In the genomic region with DNA sequence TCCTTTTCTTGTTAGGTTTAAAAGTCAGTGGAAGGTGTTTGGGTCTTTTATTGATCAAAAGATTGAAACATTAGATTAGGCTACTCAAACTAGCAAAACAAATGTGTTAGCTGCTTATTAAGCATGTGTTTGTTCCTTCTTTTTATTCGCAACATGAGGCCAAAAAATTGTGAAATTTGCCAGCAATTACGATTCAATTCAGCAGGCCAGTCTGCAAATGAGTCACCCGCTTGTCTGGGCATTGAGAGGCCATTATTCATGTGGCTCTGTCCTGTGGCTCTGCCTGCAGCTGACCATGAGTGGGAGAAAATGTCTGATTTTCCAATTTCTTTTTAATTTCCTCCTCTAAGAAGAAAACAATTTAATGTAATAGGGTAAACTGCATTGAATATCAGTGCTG, we compare ENCODE assay signal across 35 mouse cellular contexts. TPM values are rescaled to one million over a fixed set of nuclear protein-coding genes. Genes with fewer than 3 reads are reported as not detected.
DNase-seq lines count a peak whose midpoint lies in the region; ATAC-seq and TF ChIP-seq lines count a peak whose summit lies in the region.
"Had no signal": no experiment of that assay in that cellular context is flagged by ENCODE, and none has a peak within 500 bp of the region (broad histone marks: within the 10 kb centered on the region; RNA-seq: fewer than 3 reads in every experiment).

No protein-coding gene starts in this region.

- no peak overlapping the region for H3K4me3 ChIP-seq in C2C12 (ENCODE audit: insufficient read depth, poor library complexity, severe bottlenecking)
- H3K4me3 ChIP-seq in forebrain, postnatal 0 days (ENCODE audit: low read depth, low read length): no peak overlapping the region
- H3K4me3 ChIP-seq: embryonic facial prominence, embryonic 15.5 days; forebrain, embryonic 15.5 days; heart, embryonic 13.5 days; hindbrain, embryonic 12.5 days; midbrain, embryonic 13.5 days had no signal

- no peaks in the 10 kb centered on the region for H3K36me3 ChIP-seq in C2C12 (ENCODE audit: control insufficient read depth, insufficient read depth)
- no peaks in the 10 kb centered on the region for H3K36me3 ChIP-seq in forebrain, postnatal 0 days (ENCODE audit: insufficient read depth)
- H3K36me3 ChIP-seq: embryonic facial prominence, embryonic 15.5 days; forebrain, embryonic 15.5 days; heart, embryonic 13.5 days; hindbrain, embryonic 12.5 days; midbrain, embryonic 13.5 days had no signal

- no peaks in the 10 kb centered on the region for H3K79me3 ChIP-seq in C2C12 (ENCODE audit: low read depth)

- no peaks in the 10 kb centered on the region for H3K27me3 ChIP-seq in C2C12 (ENCODE audit: control insufficient read depth, insufficient read depth, insufficient read length)
- H3K27me3 ChIP-seq in forebrain, postnatal 0 days (ENCODE audit: insufficient read depth, low read length): no peaks in the 10 kb centered on the region
- H3K27me3 ChIP-seq: embryonic facial prominence, embryonic 15.5 days; forebrain, embryonic 15.5 days; heart, embryonic 13.5 days; hindbrain, embryonic 12.5 days; midbrain, embryonic 13.5 days had no signal

- no peaks in the 10 kb centered on the region for H3K4me1 ChIP-seq in forebrain, postnatal 0 days (ENCODE audit: insufficient read depth)
- H3K4me1 ChIP-seq: embryonic facial prominence, embryonic 15.5 days; forebrain, embryonic 15.5 days; heart, embryonic 13.5 days; hindbrain, embryonic 12.5 days; midbrain, embryonic 13.5 days had no signal

- no peak overlapping the region for H3K4me2 ChIP-seq in forebrain, postnatal 0 days (ENCODE audit: low read depth)
- H3K4me2 ChIP-seq: embryonic facial prominence, embryonic 15.5 days; forebrain, embryonic 15.5 days; heart, embryonic 13.5 days; hindbrain, embryonic 12.5 days; midbrain, embryonic 13.5 days had no signal

- no peak overlapping the region for H3ac ChIP-seq in C2C12 (ENCODE audit: control insufficient read depth, insufficient read length, low read depth)

- peak; percentile 57 for DNase-seq in adrenal gland, adult 2 months
- no peak for DNase-seq in adrenal gland, adult 18-20 months (ENCODE audit: low spot score in 2 of 2)
- DNase-seq in adrenal gland, adult 8-10 months: peak; percentile 26
- peak; percentile 40 for DNase-seq in fibroblast of lung, adult 2 months (ENCODE audit: low read depth)
- DNase-seq in testis, postnatal 14 days (ENCODE audit: low spot score): no peak
- no peak for DNase-seq in ovary, adult 18-20 months (ENCODE audit: low spot score)
- no peak for DNase-seq in forebrain, postnatal 0 days
- DNase-seq: cerebellum, adult 8-10 months; cerebellum, postnatal 36 days; gastrocnemius, postnatal 10 days; heart, adult 11 months; kidney, adult 8-10 months; kidney, postnatal 10 days; liver, postnatal 0 days; lung, postnatal 10 days; thymus, adult 18-20 months; thymus, postnatal 36 days had no signal

- no peak overlapping the region for H3K27ac ChIP-seq in forebrain, postnatal 0 days (ENCODE audit: low read depth, low read length)
- H3K27ac ChIP-seq: embryonic facial prominence, embryonic 15.5 days; forebrain, embryonic 15.5 days; heart, embryonic 13.5 days; hindbrain, embryonic 12.5 days; midbrain, embryonic 13.5 days had no signal

- no peaks in the 10 kb centered on the region for H3K9me3 ChIP-seq in forebrain, postnatal 0 days (ENCODE audit: low read length)
- H3K9me3 ChIP-seq: embryonic facial prominence, embryonic 15.5 days; forebrain, embryonic 15.5 days; heart, embryonic 13.5 days; hindbrain, embryonic 12.5 days; midbrain, embryonic 13.5 days had no signal

- WGBS in forebrain, postnatal 0 days: 55% methylated on average over 3 of the region's 3 CpGs

- no peak for TF ChIP-seq CTCF in C2C12 (IDR thresholded peaks at IDR 0.05; ENCODE audit: control insufficient read depth, insufficient read depth, insufficient read length)
- TF ChIP-seq CTCF in forebrain, postnatal 0 days (IDR thresholded peaks at IDR 0.05; ENCODE audit: low read depth): no peak

- no peak for ATAC-seq in forebrain, postnatal 0 days
- ATAC-seq: forebrain, embryonic 15.5 days; inflammation-experienced regulatory T-cells, adult 6 months; liver, postnatal 0 days; midbrain, embryonic 13.5 days; Patski had no signal

- no peaks in the 10 kb centered on the region for H3K79me2 ChIP-seq in C2C12 (ENCODE audit: control insufficient read depth, insufficient read depth)

- no peak overlapping the region for H3K9ac ChIP-seq in forebrain, postnatal 0 days
- H3K9ac ChIP-seq: embryonic facial prominence, embryonic 15.5 days; forebrain, embryonic 15.5 days; heart, embryonic 13.5 days; hindbrain, embryonic 12.5 days; liver, postnatal 0 days; midbrain, embryonic 13.5 days had no signal

TF ChIP-seq in C2C12, 6 proteins besides CTCF, POLR2A, EP300 and RAD21:
- TF ChIP-seq CEBPB (IDR thresholded peaks at IDR 0.05; ENCODE audit: low read depth) (peak; percentile 49), MYOG (IDR thresholded peaks at IDR 0.05; ENCODE audit: control insufficient read depth, extremely low read depth, insufficient read length) (no peak)

RNA-seq across cellular contexts. Expression of a gene that starts 27.3 kb away (rescaled TPM):
- 10 to 100 TPM; 20.4 to 37.6 TPM for total RNA-seq in adrenal gland, adult 2 months (2021)
- polyA plus RNA-seq in adrenal gland, adult 2 months (2012; rRNA removed): 8.8 and 11.8 TPM in 2 replicates
- 10 to 100 TPM; 26.5 to 41.6 TPM for total RNA-seq in adrenal gland, adult 18-20 months (2021)
- polyA plus RNA-seq in C2C12 (2012; fragmentation: generic; extraction: Trizol): 10.7 TPM
- total RNA-seq in adrenal gland, adult 8-10 months (2022): 10 to 100 TPM; 23.1 to 45.2 (median 35.0) TPM
- total RNA-seq in forebrain, postnatal 0 days (2014; rRNA removed): 14.4 and 15.2 TPM in 2 replicates
- 21.4 and 28.8 TPM in 2 replicates for polyA plus RNA-seq in forebrain, postnatal 0 days (2015; fragmentation: Nextera tagmentation; extraction: Ambion mirVana)
- polyA plus RNA-seq: inflammation-experienced regulatory T-cells, adult 6 months; Patski had no signal

RNA-seq across cellular contexts. Expression of a gene that starts 37.4 kb away (rescaled TPM):
- not detected for total RNA-seq in adrenal gland, adult 2 months (2021)
- polyA plus RNA-seq in adrenal gland, adult 2 months (2012; rRNA removed): not detected in 2 replicates
- total RNA-seq in adrenal gland, adult 18-20 months (2021): not detected
- not detected for polyA plus RNA-seq in C2C12 (2012; fragmentation: generic; extraction: Trizol)
- total RNA-seq in adrenal gland, adult 8-10 months (2022): not detected
- total RNA-seq in forebrain, postnatal 0 days (2014; rRNA removed): not detected in 2 replicates
- not detected in 2 replicates for polyA plus RNA-seq in forebrain, postnatal 0 days (2015; fragmentation: Nextera tagmentation; extraction: Ambion mirVana)
- total RNA-seq: gastrocnemius, postnatal 10 days; heart, postnatal 25 days; layer of hippocampus, adult 18-20 months; layer of hippocampus, postnatal 25 days; megakaryocyte progenitor cell, adult 5-6 weeks; monocyte, adult 5-6 weeks had no signal
- polyA plus RNA-seq: brain, embryonic 14.5 days; forebrain, embryonic 15.5 days; heart, embryonic 13.5 days; hindbrain, embryonic 12.5 days; inflammation-experienced regulatory T-cells, adult 6 months; limb, embryonic 11.5 days; liver, adult 2 months; midbrain, embryonic 13.5 days; neural tube, embryonic 11.5 days; stomach, embryonic 14.5 days had no signal

RNA-seq across cellular contexts. Expression of a gene that starts 42.2 kb away (rescaled TPM):
- total RNA-seq in adrenal gland, adult 2 months (2021): 1 to 10 TPM; 2.2 to 3.1 TPM
- polyA plus RNA-seq in adrenal gland, adult 2 months (2012; rRNA removed): 1.1 and 1.4 TPM in 2 replicates
- total RNA-seq in adrenal gland, adult 18-20 months (2021): 1 to 10 TPM in 1 of 2 experiments, under 1 TPM in 1; 0.96 to 2.0 TPM
- polyA plus RNA-seq in C2C12 (2012; fragmentation: generic; extraction: Trizol): 0.04 TPM
- 1 to 10 TPM in 3 of 4 experiments, under 1 TPM in 1; 0.75 to 1.6 (median 1.2) TPM for total RNA-seq in adrenal gland, adult 8-10 months (2022)
- 0.08 and 1.7 TPM in 2 replicates for total RNA-seq in forebrain, postnatal 0 days (2014; rRNA removed)
- 0.30 and 0.33 TPM in 2 replicates for polyA plus RNA-seq in forebrain, postnatal 0 days (2015; fragmentation: Nextera tagmentation; extraction: Ambion mirVana)
- total RNA-seq: layer of hippocampus, adult 18-20 months; monocyte, adult 5-6 weeks had no signal
- polyA plus RNA-seq: inflammation-experienced regulatory T-cells, adult 6 months; Patski had no signal

RNA-seq across cellular contexts. Expression of a gene that starts 55.8 kb away (rescaled TPM):
- 10 to 100 TPM; 49.2 to 60.6 TPM for total RNA-seq in adrenal gland, adult 2 months (2021)
- polyA plus RNA-seq in adrenal gland, adult 2 months (2012; rRNA removed): 15.4 and 22.9 TPM in 2 replicates
- total RNA-seq in adrenal gland, adult 18-20 months (2021): 10 to 100 TPM; 40.8 to 67.5 TPM
- polyA plus RNA-seq in C2C12 (2012; fragmentation: generic; extraction: Trizol): 23.7 TPM
- 10 to 100 TPM; 41.8 to 74.8 (median 52.9) TPM for total RNA-seq in adrenal gland, adult 8-10 months (2022)
- total RNA-seq in forebrain, postnatal 0 days (2014; rRNA removed): 19.5 and 29.3 TPM in 2 replicates
- polyA plus RNA-seq in forebrain, postnatal 0 days (2015; fragmentation: Nextera tagmentation; extraction: Ambion mirVana): 23.1 and 24.3 TPM in 2 replicates

Comparison
In these comparisons a context has a peak if more than half of its experiments do, and no peak if none do; other contexts are left out.
1. DNase-seq: peak in adrenal gland, adult 2 months (single experiment), adrenal gland, adult 8-10 months (single experiment) and fibroblast of lung, adult 2 months (single experiment); none in adrenal gland, adult 18-20 months (0 of 2), testis, postnatal 14 days (single experiment), ovary, adult 18-20 months (single experiment) and forebrain, postnatal 0 days (single experiment).